Mouse (Mus musculus) leukemia stem cell, adult 10-12 weeks (primary cell): ENCODE data around the gene Gm28778. TPM values are rescaled to one million over a fixed set of nuclear protein-coding genes. Genes with fewer than 3 reads are reported as not detected.

Source experiments
- polyA plus RNA-seq: library from polyadenylated mRNA; stranded (reverse); fragments of >175 nt; gene quantifications from 2 replicates; pipeline ENCODE4 v1.2.3, GENCODE M21; 2012; ENCODE audit warnings: low replicate concordance

Gene Gm28778
- not detected in 2 replicates for polyA plus RNA-seq

GRCm38 (mm10) chr1:53296581-53297383 is at the start of gene Gm28778, which contains the start of the genes Pms1 and Ormdl1:
Gene Gm28778, plus strand, starts transcription at chr1:53297111.
Gene Pms1, minus strand, starts transcription at chr1:53297018.
Gene Ormdl1, plus strand, starts transcription at chr1:53297095.

DNA sequence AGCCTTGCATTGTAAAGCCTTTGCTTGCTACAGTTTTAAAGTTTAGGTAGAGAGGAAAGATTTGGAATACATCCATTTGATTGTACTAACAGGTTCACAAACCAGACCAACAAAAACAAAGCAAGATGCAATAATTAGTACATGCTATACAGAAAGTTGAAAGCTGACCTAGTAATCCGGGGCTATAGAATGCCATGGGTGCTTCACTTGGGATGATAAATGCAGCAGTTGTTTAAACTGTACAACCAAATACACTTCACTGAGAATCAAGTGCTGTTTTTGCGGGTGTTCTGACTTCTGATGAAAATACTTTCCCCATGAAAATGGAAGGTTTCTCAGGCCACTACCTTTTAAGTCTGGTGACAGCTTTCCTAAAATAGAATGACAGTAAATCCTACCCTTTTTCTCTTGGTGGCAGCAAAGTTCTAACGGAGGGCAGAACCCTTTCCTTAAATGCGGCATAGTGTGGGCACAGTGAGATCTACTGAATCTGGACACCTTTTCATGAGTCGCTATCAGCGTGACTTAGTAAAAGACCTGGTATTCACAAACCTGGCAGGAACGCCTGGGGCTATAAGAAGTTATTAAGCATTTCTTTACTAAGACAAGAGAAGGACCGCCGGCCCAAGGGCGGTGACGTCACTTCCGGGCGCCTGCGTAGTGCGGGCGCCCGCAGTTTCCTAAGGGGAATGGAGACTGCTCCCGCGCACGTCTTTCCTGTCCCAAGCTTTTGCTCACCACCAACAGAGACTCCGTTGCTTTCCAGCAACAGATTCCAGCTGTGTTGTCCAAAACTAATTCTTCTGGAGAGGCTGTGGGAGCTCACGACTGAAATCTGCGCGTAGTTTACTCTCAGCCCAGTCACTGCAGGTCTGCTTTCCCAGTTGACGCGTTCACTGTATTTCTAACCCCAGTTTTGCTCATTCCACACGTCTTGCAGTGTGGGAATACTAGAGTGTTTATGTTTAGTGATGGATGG is 16.4 kb downstream of the Gm28778 start, which contains the start of gene Osgepl1:
Gene Osgepl1, plus strand, starts transcription at position 636 of the 979 bp plus-strand sequence.

DNA sequence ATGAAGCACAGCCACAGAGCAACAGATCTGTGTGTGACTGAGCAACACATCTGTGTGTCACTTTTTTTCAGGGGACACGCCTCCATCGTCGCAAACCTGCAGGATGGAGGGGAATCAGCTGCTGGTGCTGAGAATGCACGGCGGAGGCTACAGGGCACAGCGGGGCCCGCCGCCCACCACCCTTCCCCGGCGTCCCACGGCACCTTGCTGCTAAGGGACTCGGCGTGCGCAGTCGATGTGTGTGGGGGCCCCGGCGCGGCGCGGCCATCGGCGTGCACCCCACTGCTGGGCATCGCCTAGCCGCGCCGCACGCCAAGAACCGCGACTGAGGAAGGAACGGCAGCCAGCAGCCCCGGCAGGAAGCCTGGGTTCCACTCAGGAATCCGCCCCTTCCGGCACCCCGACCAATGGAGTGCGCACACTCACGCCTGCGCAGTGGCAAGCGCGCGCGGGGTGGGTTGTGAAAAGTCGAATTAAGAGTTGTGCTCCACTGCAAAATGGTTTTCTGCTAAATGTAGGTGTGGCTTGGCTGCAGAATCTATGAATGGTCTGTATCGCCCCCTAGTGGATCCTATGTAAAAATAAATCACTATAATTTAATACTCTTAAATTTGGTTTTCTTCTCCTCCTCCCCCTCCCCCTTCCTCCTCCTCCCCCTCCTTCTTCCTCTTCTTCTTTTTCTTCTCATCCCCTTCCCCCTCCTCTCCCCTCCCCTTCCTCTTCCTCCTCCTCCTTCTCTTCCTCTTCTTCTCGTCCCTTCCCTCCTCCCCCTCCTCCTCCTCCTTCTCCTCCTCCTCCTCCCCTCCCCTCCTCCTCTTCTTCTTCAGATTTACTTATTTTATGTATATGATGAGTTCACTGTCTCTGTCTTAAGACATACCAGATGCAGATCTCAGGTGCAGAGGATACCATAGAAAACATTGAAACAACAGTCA is 55.7 kb downstream of the Gm28778 start, which contains the start of the genes Asdurf, Gm28551 and Asnsd1:
Gene Asdurf, minus strand, starts transcription at position 293 of the 935 bp plus-strand sequence.
Gene Gm28551, minus strand, starts transcription at position 341 of the 935 bp plus-strand sequence.
Gene Asnsd1, minus strand, starts transcription at position 426 of the 935 bp plus-strand sequence.

Other genes starting within 250 kb of the Gm28778 start
- not detected in 2 replicates for gene Mstn, start 235.5 kb upstream of the Gm28778 start, polyA plus RNA-seq
- not detected in 2 replicates for gene 1700019A02Rik, start 109.5 kb upstream of the Gm28778 start, polyA plus RNA-seq
- 0.65 and 1.1 TPM in 2 replicates for gene Pms1, start 93 bp upstream of the Gm28778 start, polyA plus RNA-seq
- gene Ormdl1, start within 50 bp of the Gm28778 start, polyA plus RNA-seq = 0.09 and 2.4 TPM in 2 replicates
- gene Osgepl1, start 16.5 kb downstream of the Gm28778 start, polyA plus RNA-seq = 0.33 and 2.6 TPM in 2 replicates
- not detected in 2 replicates for gene Asdurf, start 55.5 kb downstream of the Gm28778 start, polyA plus RNA-seq
- not detected in 2 replicates for gene Gm28551, start 55.6 kb downstream of the Gm28778 start, polyA plus RNA-seq
- 7.9 and 21.4 TPM in 2 replicates for gene Asnsd1, start 55.6 kb downstream of the Gm28778 start, polyA plus RNA-seq